Mouse (Mus musculus): ENCODE results near the gene Ssh2.
"Not testable (repeated sequence)": the region's sequence is repeated elsewhere in the genome, so short reads cannot be mapped to it uniquely, and the experiment has no call there.

Gene Ssh2

GRCm38 (mm10) chr11:77348142-77348741, 132.2 kb downstream of the Ssh2 start:
- peak; percentile 83 for DNase-seq (ENCODE audit: low read depth, low spot score)

DNA sequence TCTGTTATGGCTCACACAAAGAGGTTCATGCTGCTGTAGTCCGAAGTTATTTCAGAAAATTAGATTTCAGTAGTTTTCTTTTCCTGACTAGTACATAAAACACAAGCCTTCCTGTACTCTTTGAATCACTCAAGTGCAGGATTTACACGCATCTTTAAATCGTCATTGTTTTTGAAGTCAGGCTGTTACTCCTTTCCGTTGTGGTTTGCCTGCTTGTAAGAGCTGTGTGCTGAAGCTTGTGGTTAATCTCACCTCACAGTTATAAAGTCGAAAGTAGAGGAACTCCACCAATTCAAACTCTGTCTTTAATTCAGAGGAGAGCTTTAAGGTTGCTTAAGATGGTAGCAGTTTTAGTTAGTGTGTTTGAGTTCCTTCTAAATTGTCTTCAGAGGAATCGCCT, 132.9 kb downstream of the Ssh2 start:
- DNase-seq (ENCODE audit: low read depth, low spot score) = no peak

DNA sequence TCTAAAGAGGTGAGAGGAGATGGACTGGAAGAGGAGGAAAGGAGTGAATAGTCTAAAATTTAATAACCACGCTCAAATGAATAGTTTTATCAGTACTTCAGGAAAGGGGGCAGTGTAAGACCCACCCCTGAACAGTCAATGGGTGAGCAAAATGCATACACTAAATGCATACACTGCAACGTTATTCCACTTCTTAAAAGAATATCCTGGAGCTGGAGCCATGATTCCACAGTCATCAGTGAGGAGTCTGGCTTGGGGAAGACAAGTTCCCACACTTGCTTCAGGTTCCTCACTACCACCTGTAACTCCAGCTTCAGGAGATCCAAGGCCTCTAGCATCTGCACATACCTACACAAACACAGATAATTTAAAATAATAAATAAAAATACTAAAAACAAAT, 133.6 kb downstream of the Ssh2 start:
- DNase-seq (ENCODE audit: low read depth, low spot score) = no peak

GRCm38 (mm10) chr11:77355055-77355454, 139.0 kb downstream of the Ssh2 start:
- DNase-seq (ENCODE audit: low read depth, low spot score) = no peak

GRCm38 (mm10) chr11:77357839-77358238, 141.8 kb downstream of the Ssh2 start:
- DNase-seq (ENCODE audit: low read depth, low spot score) = no peak

DNA sequence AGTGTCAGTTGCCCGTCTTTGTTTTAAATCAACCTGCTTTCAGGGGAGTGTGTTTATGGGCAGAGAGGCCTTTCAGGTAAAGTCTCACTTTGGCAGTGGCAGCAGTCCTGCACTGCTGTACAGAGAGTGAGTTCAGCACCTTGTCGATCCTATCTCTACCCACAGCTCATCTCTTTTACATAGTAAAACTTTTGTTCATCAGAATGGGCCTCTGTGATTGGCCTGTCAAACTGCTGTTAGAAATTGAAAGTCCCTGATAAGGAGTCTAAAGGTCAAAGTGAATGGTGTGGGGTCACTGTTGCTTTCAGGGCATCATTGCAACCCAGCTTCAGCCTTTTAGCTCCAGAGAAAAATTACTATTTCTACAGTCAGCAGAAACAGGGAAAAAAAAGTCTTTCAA, 147.4 kb downstream of the Ssh2 start:
- DNase-seq (ENCODE audit: low read depth, low spot score) = no peak

- no peak for DNase-seq (ENCODE audit: low read depth, low spot score)
Observed at GRCm38 (mm10) chr11:77364376-77364775, 148.3 kb downstream of the Ssh2 start.

- DNase-seq (ENCODE audit: low read depth, low spot score) = peak; percentile 12
Observed at GRCm38 (mm10) chr11:77365706-77366386, 149.8 kb downstream of the Ssh2 start.

DNA sequence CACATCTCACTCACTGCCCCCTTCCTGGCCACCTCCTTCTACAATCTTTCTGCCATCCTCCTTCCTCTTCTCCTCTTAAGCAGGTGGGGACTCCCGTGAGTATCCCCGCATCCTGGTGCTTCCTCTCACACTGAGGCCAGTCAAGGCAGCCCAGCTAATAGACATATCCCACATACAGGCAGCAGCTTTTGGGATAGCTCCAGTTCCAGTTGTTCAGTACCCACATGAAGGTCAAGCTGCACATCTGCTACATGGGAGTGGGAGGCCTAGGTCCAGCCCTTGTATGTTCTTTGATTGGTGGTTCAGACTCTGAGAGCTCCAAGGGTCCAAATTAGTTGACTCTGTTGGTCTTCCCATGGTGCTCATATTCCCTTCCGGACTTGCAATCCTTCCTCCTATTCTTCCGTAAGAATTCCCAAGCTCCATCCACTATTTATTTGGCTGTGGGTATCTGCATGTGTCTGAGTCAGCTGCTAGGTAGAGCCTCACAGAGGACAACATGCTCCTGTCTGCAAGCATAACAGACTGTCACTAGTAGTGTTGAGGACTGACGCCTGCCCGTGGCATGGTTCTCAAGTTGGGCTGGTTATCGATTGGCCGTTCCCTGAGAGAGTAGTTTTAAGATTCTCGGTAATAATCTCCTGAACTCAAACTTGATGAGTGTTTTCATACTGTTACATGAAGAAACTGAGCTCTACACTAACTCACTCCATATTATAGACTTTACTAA, 151.6 kb downstream of the Ssh2 start:
- no peak for DNase-seq (ENCODE audit: low read depth, low spot score)

- DNase-seq (ENCODE audit: low read depth, low spot score) = no peak
Observed at GRCm38 (mm10) chr11:77369188-77369840, 153.2 kb downstream of the Ssh2 start.

- DNase-seq (ENCODE audit: low read depth, low spot score) = no peak
Observed at GRCm38 (mm10) chr11:77369841-77370191, 153.7 kb downstream of the Ssh2 start.

DNA sequence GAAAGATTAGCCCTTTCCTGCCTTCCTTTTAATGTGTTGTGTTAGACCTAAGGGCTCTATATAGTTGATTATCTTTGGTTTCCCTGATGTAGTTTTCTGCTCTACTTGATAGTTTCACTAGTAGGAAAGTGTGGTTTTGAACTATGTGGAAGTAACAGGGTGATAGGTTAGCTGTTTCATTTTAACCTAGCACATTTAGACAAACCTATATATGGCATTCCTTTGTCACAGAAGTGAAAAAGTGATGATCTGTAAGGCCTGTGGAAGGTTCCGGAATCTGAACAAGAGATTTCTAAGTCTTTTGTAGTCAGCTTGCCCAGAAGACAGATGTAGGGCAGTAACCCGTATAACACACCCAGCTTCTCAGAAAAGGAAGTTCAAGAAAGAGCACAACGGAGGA, 155.0 kb downstream of the Ssh2 start:
- no peak for DNase-seq (ENCODE audit: low read depth, low spot score)

- DNase-seq (ENCODE audit: low read depth, low spot score) = no peak
Observed at GRCm38 (mm10) chr11:77371696-77372095, 155.6 kb downstream of the Ssh2 start.

- DNase-seq (ENCODE audit: low read depth, low spot score) = no peak
Observed at GRCm38 (mm10) chr11:77372196-77372904, 156.3 kb downstream of the Ssh2 start.

DNA sequence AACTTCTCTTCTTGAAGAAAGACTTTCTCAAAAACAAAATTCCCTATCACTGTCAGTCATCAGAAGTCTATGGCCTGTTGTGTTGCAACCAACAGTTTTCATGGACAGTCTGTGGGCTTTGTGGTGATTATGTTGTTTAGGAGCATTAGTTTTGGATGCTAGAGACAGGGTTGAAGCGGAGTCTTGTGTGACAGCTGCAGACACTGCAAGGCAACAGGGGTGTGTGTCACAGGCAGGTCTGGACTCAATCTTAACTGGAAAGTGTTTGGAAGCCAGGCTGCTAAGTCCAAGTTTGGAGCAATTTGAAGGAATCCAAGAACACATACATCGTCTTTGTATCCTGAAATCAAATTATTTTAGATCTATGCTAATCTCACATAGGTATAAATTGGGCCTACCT, 162.5 kb downstream of the Ssh2 start:
- no peak for DNase-seq (ENCODE audit: low read depth, low spot score)

DNA sequence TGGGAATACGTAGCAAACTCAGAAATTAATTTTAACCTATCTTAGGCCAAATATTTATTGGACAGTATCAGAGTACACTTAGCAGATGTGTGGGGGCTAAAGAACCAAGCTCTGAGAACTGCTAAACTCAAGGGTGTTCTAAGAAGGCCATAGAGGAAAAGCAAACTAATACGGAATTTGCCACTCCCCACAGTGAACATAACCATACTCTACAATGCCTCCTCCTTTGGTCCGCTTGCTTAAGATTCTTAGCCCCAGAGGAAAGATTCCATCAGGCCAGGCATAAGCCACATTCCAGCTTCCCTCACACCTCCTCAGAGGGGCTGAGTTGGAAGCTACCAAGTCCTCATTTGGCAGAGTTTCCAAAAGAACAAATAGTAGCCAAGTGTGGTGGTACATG, 165.1 kb downstream of the Ssh2 start:
- DNase-seq (ENCODE audit: low read depth, low spot score) = no peak

DNA sequence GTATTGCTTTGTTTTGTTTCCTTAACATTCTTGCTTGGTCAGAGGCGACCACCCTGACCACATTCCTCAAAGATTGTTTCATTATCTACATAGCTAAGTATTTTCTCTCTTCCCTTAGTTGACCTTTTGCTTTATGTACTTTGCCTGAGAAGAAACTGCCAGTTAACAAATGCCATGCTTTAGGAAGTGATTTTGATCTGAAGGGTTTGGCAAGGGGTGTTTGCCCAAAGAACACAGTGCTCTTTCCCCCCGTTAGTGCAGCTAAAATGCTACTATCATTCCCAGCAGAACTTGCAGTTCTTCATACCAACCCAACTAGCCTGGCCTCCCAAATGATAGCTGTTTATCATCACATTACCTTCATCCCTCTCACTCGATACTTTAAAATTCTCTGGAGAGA, 168.1 kb downstream of the Ssh2 start:
- DNase-seq (ENCODE audit: low read depth, low spot score) = no peak

DNA sequence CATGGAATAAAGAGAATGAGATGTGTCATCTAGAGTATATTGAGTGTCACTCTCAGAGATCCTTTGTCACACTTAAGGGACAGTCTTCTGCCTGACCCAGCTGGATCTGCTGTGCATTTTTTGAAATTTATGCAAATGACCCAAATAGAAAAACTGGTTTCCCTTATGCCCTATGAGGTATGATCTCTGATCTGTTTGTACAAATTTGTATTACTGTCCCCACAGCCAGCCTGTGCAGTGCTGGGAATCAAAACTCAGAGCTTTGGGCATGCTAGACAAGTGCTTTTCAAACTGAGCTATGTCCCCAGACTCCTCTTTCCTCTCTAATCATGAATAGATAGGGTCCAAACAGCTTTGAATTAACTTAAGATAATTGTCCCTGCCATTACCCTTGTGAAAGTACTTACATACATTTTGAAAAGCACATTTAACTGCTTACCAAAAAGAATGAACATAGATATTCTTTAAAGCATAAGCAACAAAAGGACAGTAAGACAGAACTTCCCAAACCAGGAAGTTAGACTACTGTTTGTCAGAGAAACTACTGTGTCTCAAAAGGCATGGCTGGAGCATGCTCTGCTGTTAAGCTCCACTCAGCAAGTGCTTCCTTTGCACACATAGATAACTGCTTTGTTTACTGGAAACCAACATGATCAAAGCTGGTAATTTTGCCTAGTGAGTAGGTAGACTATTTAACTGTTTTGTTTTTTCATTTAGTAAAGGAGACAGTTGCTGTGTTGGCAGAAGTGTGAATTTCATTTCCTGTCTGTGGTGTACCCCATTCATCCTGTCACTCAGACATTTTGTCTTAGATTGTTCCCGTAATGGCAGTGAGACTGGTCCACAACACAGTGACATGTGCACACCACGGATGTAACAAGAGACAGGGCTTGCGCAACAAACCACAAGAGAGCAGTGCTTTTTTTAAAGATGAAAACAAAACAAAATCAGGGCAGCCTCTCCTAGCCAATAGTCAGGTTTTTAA, 169.9 kb downstream of the Ssh2 start:
- no peak for DNase-seq (ENCODE audit: low read depth, low spot score)

- DNase-seq (ENCODE audit: low read depth, low spot score) = not testable (repeated sequence)
Observed at GRCm38 (mm10) chr11:77388197-77388596, 172.1 kb downstream of the Ssh2 start.

- DNase-seq (ENCODE audit: low read depth, low spot score) = no peak
Observed at GRCm38 (mm10) chr11:77395539-77395938, 179.5 kb downstream of the Ssh2 start.

- DNase-seq (ENCODE audit: low read depth, low spot score) = no peak
Observed at GRCm38 (mm10) chr11:77402508-77402907, 186.4 kb downstream of the Ssh2 start.

Measured in R1 (cell line).